Mouse (Mus musculus) adrenal gland, adult 8-10 months (tissue): ENCODE measurements around the gene Limch1. TPM values are rescaled to one million over a fixed set of nuclear protein-coding genes. Genes with fewer than 3 reads are reported as not detected.

Experiments
- DNase-seq: peaks from one replicate; pipeline ENCODE4 v3.0.0; 2022
- microRNA-seq, 2 experiments: library from miRNA; unstranded; fragments of <30 nt; microRNA quantifications; one replicate each; pipeline ENCODE4 v1.2.0; 2022
- total RNA-seq, 4 experiments: library from RNA; stranded (reverse); gene quantifications; 2 replicates each; pipeline ENCODE4 v1.2.4; 2022

The Limch1 gene
- total RNA-seq, 4 experiments from 2014 or later: 68.6 to 110 (median 87.5) TPM

GRCm38 (mm10) chr5:67106261-67106660, 360.6 kb downstream of the Limch1 start:
- DNase-seq: no peak

Small RNAs within 50 kb of the gene (microRNA-seq; reads per million reads assigned to microRNA genes)
- gene Gm23841: 0 reads per million in 2 experiments

Other genes starting within 250 kb of the Limch1 start
- gene Apbb2, start 127.0 kb upstream of the Limch1 start, total RNA-seq: 10 to 100 TPM; 61.2 to 89.9 (median 81.5) TPM
- 100 to 1,000 TPM in 2 of 4 experiments, 10 to 100 TPM in 2; 74.1 to 210 (median 151) TPM for gene Uchl1, start 69.7 kb upstream of the Limch1 start, total RNA-seq